Mouse (Mus musculus) megakaryocyte-erythroid progenitor cell, adult 5-6 weeks (primary cell): Measurements from ENCODE around the gene Gatad2b. TPM values are rescaled to one million over a fixed set of nuclear protein-coding genes. Genes with fewer than 3 reads are reported as not detected.
"Not testable (repeated sequence)": the region's sequence is repeated elsewhere in the genome, so short reads cannot be mapped to it uniquely, and the experiment has no call there.

ENCODE experiments used
- ATAC-seq: replicated peaks from 2 replicates; pipeline ENCODE4 v1.8.0; 2016; ENCODE audit warnings: mild to moderate bottlenecking, inconsistent platforms; ENCODE audit not compliant: severe bottlenecking, poor library complexity, low FRiP score, low TSS enrichment
- total RNA-seq, 2 experiments: library from RNA; stranded (forward) in 1 of 2; stranded (reverse) in 1 of 2; fragments of 200-1000, 215-1000 nt in 1 of 2; fragments of >200 nt in 1 of 2; fragmentation: Nextera tagmentation in 1 of 2; gene quantifications; 2 replicates each; pipeline ENCODE4 v1.2.3; 2014 to 2017

Gene Gatad2b
- total RNA-seq, 2 experiments from 2014 or later = 28.5 to 65.5 TPM

GRCm38 (mm10) chr3:90293352-90294063, 530 bp downstream of the Gatad2b start:
- 0 out of 2 replicates have a peak, but pooled peaks have one; percentile 27 for ATAC-seq

GRCm38 (mm10) chr3:90294064-90294440, 1.1 kb downstream of the Gatad2b start:
- no peak for ATAC-seq

GRCm38 (mm10) chr3:90294651-90295050, 1.7 kb downstream of the Gatad2b start:
- peak; percentile 20; the same call in 1 of the 2 replicates for ATAC-seq

- ATAC-seq = no peak
Observed at GRCm38 (mm10) chr3:90305801-90306200, 12.8 kb downstream of the Gatad2b start.

- ATAC-seq = no peak
Observed at GRCm38 (mm10) chr3:90309589-90309988, 16.6 kb downstream of the Gatad2b start.

- ATAC-seq = peak; percentile 71
Observed at GRCm38 (mm10) chr3:90313367-90313766, 20.4 kb downstream of the Gatad2b start.

GRCm38 (mm10) chr3:90314241-90314640, 21.3 kb downstream of the Gatad2b start:
- no peak for ATAC-seq

- peak; percentile 44 for ATAC-seq
Observed at GRCm38 (mm10) chr3:90322289-90322688, 29.3 kb downstream of the Gatad2b start.

GRCm38 (mm10) chr3:90323119-90323518, 30.1 kb downstream of the Gatad2b start:
- ATAC-seq = no peak

GRCm38 (mm10) chr3:90332485-90332884, 39.5 kb downstream of the Gatad2b start:
- ATAC-seq = no peak

GRCm38 (mm10) chr3:90335517-90335916, 42.5 kb downstream of the Gatad2b start:
- ATAC-seq = no peak

- ATAC-seq = no peak
Observed at GRCm38 (mm10) chr3:90338190-90338589, 45.2 kb downstream of the Gatad2b start.

GRCm38 (mm10) chr3:90340177-90340576, 47.2 kb downstream of the Gatad2b start:
- ATAC-seq = 0 out of 2 replicates have a peak, but pooled peaks have one; percentile 34

- not testable (repeated sequence) for ATAC-seq
Observed at GRCm38 (mm10) chr3:90342853-90343252, 49.9 kb downstream of the Gatad2b start.

- no peak for ATAC-seq
Observed at GRCm38 (mm10) chr3:90347847-90348246, 54.9 kb downstream of the Gatad2b start.

- ATAC-seq = no peak
Observed at GRCm38 (mm10) chr3:90357959-90358358, 65.0 kb downstream of the Gatad2b start.

GRCm38 (mm10) chr3:90359230-90359629, 66.3 kb downstream of the Gatad2b start:
- no peak for ATAC-seq

GRCm38 (mm10) chr3:90361476-90361875, 68.5 kb downstream of the Gatad2b start:
- no peak for ATAC-seq

- ATAC-seq = no peak
Observed at GRCm38 (mm10) chr3:90362346-90362745, 69.4 kb downstream of the Gatad2b start.

GRCm38 (mm10) chr3:90367001-90367632, 74.1 kb downstream of the Gatad2b start:
- ATAC-seq = peak; percentile 53; the same call in 1 of the 2 replicates

GRCm38 (mm10) chr3:90369041-90369440, 76.1 kb downstream of the Gatad2b start:
- ATAC-seq = no peak
